Comparison of ENCODE assay signal across 19 mouse cellular contexts in the genomic region with DNA sequence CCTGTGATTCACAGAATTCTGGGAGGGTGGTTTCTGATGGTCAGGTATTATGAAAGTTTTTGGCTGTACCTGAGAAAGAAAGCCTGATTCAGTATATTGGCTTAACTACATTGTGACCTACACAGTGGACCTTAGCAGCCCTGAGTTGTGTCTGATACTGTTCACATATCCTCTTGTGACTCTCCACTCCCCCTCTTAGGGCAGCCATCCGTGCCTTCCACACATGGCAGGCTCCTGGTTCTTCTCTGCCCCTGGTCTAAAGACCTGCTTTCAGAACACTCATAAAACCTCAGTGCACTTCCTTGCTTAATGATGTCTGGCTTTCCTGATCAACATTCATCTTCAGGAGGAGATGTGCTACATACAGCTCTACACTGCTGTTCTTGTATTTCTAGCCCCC. TPM values are rescaled to one million over a fixed set of nuclear protein-coding genes. Genes with fewer than 3 reads are reported as not detected.
"Had no signal": no experiment of that assay in that cellular context is flagged by ENCODE, and none has a peak within 500 bp of the region (broad histone marks: within the 10 kb centered on the region; RNA-seq: fewer than 3 reads in every experiment).

No protein-coding gene starts in this region.

- H3K27me3 ChIP-seq: lung, embryonic 15.5 days; megakaryocyte, embryonic 14.5 days; midbrain, embryonic 13.5 days; midbrain, embryonic 15.5 days; neural tube, embryonic 12.5 days had no signal

- H3K4me2 ChIP-seq: lung, embryonic 15.5 days; midbrain, embryonic 11.5 days; midbrain, embryonic 13.5 days; midbrain, embryonic 15.5 days; neural tube, embryonic 12.5 days had no signal

- H3K9me3 ChIP-seq: lung, embryonic 15.5 days; megakaryocyte, embryonic 14.5 days; midbrain, embryonic 13.5 days; midbrain, embryonic 15.5 days; neural tube, embryonic 12.5 days had no signal

- ATAC-seq: liver, postnatal 0 days; lung, postnatal 0 days; midbrain, embryonic 13.5 days; midbrain, embryonic 15.5 days had no signal

- DNase-seq: liver, postnatal 0 days; lung, adult 2 months; lung, postnatal 14 days; lung, postnatal 36 days; right cerebral cortex, postnatal 14 days; spleen, adult 18-20 months; thymus, adult 2 months; thymus, postnatal 25 days; thymus, postnatal 4 days had no signal

- H3K27ac ChIP-seq: lung, embryonic 15.5 days; macrophage; midbrain, embryonic 13.5 days; midbrain, embryonic 15.5 days; neural tube, embryonic 12.5 days had no signal

- H3K9ac ChIP-seq: liver, postnatal 0 days; lung, embryonic 15.5 days; midbrain, embryonic 13.5 days; midbrain, embryonic 15.5 days; neural tube, embryonic 12.5 days had no signal

- H3K4me3 ChIP-seq: lung, embryonic 15.5 days; megakaryocyte, embryonic 14.5 days; midbrain, embryonic 13.5 days; midbrain, embryonic 15.5 days; neural tube, embryonic 12.5 days had no signal

- H3K4me1 ChIP-seq: lung, embryonic 15.5 days; midbrain, embryonic 13.5 days; midbrain, embryonic 15.5 days; neural tube, embryonic 12.5 days had no signal

- H3K36me3 ChIP-seq: lung, embryonic 15.5 days; midbrain, embryonic 13.5 days; midbrain, embryonic 15.5 days; neural tube, embryonic 12.5 days had no signal

RNA-seq across cellular contexts. Expression of a gene that starts 26.8 kb away (rescaled TPM):
- polyA plus RNA-seq: liver, postnatal 0 days; lung, adult 2 months; lung, embryonic 15.5 days; lung, postnatal 0 days; macrophage; midbrain, embryonic 11.5 days; midbrain, embryonic 13.5 days; neural tube, embryonic 12.5 days; stomach, embryonic 14.5 days; stomach, embryonic 16.5 days; thymus, adult 2 months had no signal
